Mouse (Mus musculus): Measurements from ENCODE around the gene Pter. TPM values are rescaled to one million over a fixed set of nuclear protein-coding genes. Genes with fewer than 3 reads are reported as not detected.

The Pter gene
- polyA plus RNA-seq, 1 experiment from 2014 or later, result 6.8 TPM

- WGBS, result under 1% methylated on average over 72 of the region's 75 CpGs
- Histone ChIP-seq H3K36me3 (no peaks in the 10 kb centered on the region), H3K4me2 (replicated peaks) (peak overlapping the region; percentile 100), H3K4me3 (peak overlapping the region; percentile 53), H3K9ac (peak overlapping the region; percentile 48), H3K9me3 (no peaks in the 10 kb centered on the region), H3K4me1 (peaks cover 19% of the 10 kb centered on the region), H3K27ac (no peak overlapping the region), H3K27me3 (replicated peaks) (peaks cover 42% of the 10 kb centered on the region)
- ATAC-seq (ENCODE audit: low FRiP score, low read depth), result peak; percentile 59
Observed at GRCm38 (mm10) chr2:13010460-13011341, 86.9 kb downstream of the Pter start.

GRCm38 (mm10) chr2:13011472-13011871, 87.6 kb downstream of the Pter start, which contains the start of gene C1ql3:
Gene C1ql3, minus strand, starts transcription at chr2:13011806.
- Histone ChIP-seq H3K27me3 (replicated peaks) (peaks cover 42% of the 10 kb centered on the region), H3K4me1 (peaks cover 19% of the 10 kb centered on the region), H3K36me3 (no peaks in the 10 kb centered on the region), H3K27ac (no peak within 1 kb of the TSS), H3K4me2 (replicated peaks) (peak within 1 kb of the TSS; percentile 100), H3K4me3 (peak within 1 kb of the TSS; percentile 53), H3K9me3 (no peaks in the 10 kb centered on the region), H3K9ac (peak within 1 kb of the TSS; percentile 48)
- WGBS, result under 1% methylated on average over 19 of the region's 19 CpGs
- ATAC-seq (ENCODE audit: low FRiP score, low read depth), result peak; percentile 37; the same call in 1 of the 2 replicates

- Histone ChIP-seq H3K9ac (0 out of 2 replicates have a peak overlapping the region, but pooled peaks have one; percentile 35), H3K9me3 (no peaks in the 10 kb centered on the region), H3K36me3 (no peaks in the 10 kb centered on the region), H3K4me2 (replicated peaks) (peak overlapping the region; percentile 100), H3K27me3 (replicated peaks) (peaks cover 42% of the 10 kb centered on the region), H3K27ac (no peak overlapping the region), H3K4me1 (peaks cover 19% of the 10 kb centered on the region), H3K4me3 (no peak overlapping the region)
- no peak for ATAC-seq (ENCODE audit: low FRiP score, low read depth)
- WGBS, result 36% methylated on average over 3 of the region's 3 CpGs
Observed at GRCm38 (mm10) chr2:13011973-13012372, 88.1 kb downstream of the Pter start.

- H3K27ac ChIP-seq, result no peak overlapping the region
- H3K9me3 ChIP-seq, result no peaks in the 10 kb centered on the region
- 34% methylated on average over 5 of the region's 5 CpGs for WGBS
- H3K4me1 ChIP-seq, result no peaks in the 10 kb centered on the region
- H3K4me3 ChIP-seq, result no peak overlapping the region
- H3K27me3 ChIP-seq (replicated peaks), result no peaks in the 10 kb centered on the region; the same call in 1 of the 2 replicates
- H3K36me3 ChIP-seq, result no peaks in the 10 kb centered on the region
- H3K9ac ChIP-seq, result no peak overlapping the region
- H3K4me2 ChIP-seq (replicated peaks), result no peak overlapping the region
- no peak for ATAC-seq (ENCODE audit: low FRiP score, low read depth)
Observed at GRCm38 (mm10) chr2:13018382-13018781, 94.5 kb downstream of the Pter start.

- Histone ChIP-seq H3K27ac (no peak overlapping the region), H3K27me3 (replicated peaks) (no peaks in the 10 kb centered on the region), H3K4me2 (replicated peaks) (no peak overlapping the region), H3K9me3 (no peaks in the 10 kb centered on the region), H3K9ac (no peak overlapping the region), H3K4me3 (no peak overlapping the region), H3K4me1 (no peaks in the 10 kb centered on the region), H3K36me3 (no peaks in the 10 kb centered on the region)
- 81% methylated on average over 1 of the region's 1 CpGs for WGBS
- no peak for ATAC-seq (ENCODE audit: low FRiP score, low read depth)
Observed at GRCm38 (mm10) chr2:13018861-13019260, 95.0 kb downstream of the Pter start.

GRCm38 (mm10) chr2:13038772-13039171, 114.9 kb downstream of the Pter start:
- no peaks in the 10 kb centered on the region for H3K4me1 ChIP-seq
- H3K9me3 ChIP-seq, result no peaks in the 10 kb centered on the region
- no peaks in the 10 kb centered on the region for H3K36me3 ChIP-seq
- H3K9ac ChIP-seq, result no peak overlapping the region
- 77% methylated on average over 3 of the region's 3 CpGs for WGBS
- H3K27me3 ChIP-seq (replicated peaks), result no peaks in the 10 kb centered on the region
- no peak overlapping the region for H3K4me2 ChIP-seq (replicated peaks)
- H3K4me3 ChIP-seq, result no peak overlapping the region
- H3K27ac ChIP-seq, result no peak overlapping the region
- ATAC-seq (ENCODE audit: low FRiP score, low read depth), result no peak

GRCm38 (mm10) chr2:13039785-13040184, 115.9 kb downstream of the Pter start:
- no peaks in the 10 kb centered on the region for H3K27me3 ChIP-seq (replicated peaks)
- H3K27ac ChIP-seq, result no peak overlapping the region
- no peaks in the 10 kb centered on the region for H3K4me1 ChIP-seq
- 89% methylated on average over 4 of the region's 4 CpGs for WGBS
- H3K36me3 ChIP-seq, result no peaks in the 10 kb centered on the region
- H3K9ac ChIP-seq, result no peak overlapping the region
- ATAC-seq (ENCODE audit: low FRiP score, low read depth), result no peak
- H3K4me2 ChIP-seq (replicated peaks), result no peak overlapping the region
- H3K4me3 ChIP-seq, result no peak overlapping the region
- H3K9me3 ChIP-seq, result no peaks in the 10 kb centered on the region

- no peaks in the 10 kb centered on the region for H3K36me3 ChIP-seq
- no peak overlapping the region for H3K4me2 ChIP-seq (replicated peaks)
- ATAC-seq (ENCODE audit: low FRiP score, low read depth), result no peak
- H3K9ac ChIP-seq, result no peak overlapping the region
- H3K27me3 ChIP-seq (replicated peaks), result no peaks in the 10 kb centered on the region
- no peaks in the 10 kb centered on the region for H3K9me3 ChIP-seq
- no peak overlapping the region for H3K27ac ChIP-seq
- H3K4me3 ChIP-seq, result no peak overlapping the region
- no peaks in the 10 kb centered on the region for H3K4me1 ChIP-seq
- 93% methylated on average over 4 of the region's 4 CpGs for WGBS
Observed at GRCm38 (mm10) chr2:13044555-13044954, 120.7 kb downstream of the Pter start.

- Histone ChIP-seq H3K27me3 (replicated peaks) (no peaks in the 10 kb centered on the region), H3K4me3 (no peak overlapping the region), H3K4me2 (replicated peaks) (no peak overlapping the region), H3K4me1 (no peaks in the 10 kb centered on the region), H3K9ac (no peak overlapping the region), H3K36me3 (no peaks in the 10 kb centered on the region), H3K9me3 (no peaks in the 10 kb centered on the region), H3K27ac (no peak overlapping the region)
- no peak for ATAC-seq (ENCODE audit: low FRiP score, low read depth)
- 89% methylated on average over 6 of the region's 6 CpGs for WGBS
Observed at GRCm38 (mm10) chr2:13048649-13049048, 124.8 kb downstream of the Pter start.

Other genes with a start within 250 kb of the Pter start
- gene C1ql3, start 87.8 kb downstream of the Pter start, polyA plus RNA-seq (2016; fragmentation: Nextera tagmentation; extraction: Ambion mirVana), result 2.5 and 3.4 TPM in 2 replicates